Mouse (Mus musculus) intestine, embryonic 16.5 days (tissue): ENCODE data around the gene Gm572. TPM values are rescaled to one million over a fixed set of nuclear protein-coding genes. Genes with fewer than 3 reads are reported as not detected.

Source experiments
- ATAC-seq: fragments of 200-750 bp; cut with Nextera tagmentation; 2 replicates; pipeline ENCODE4 v1.8.0; 2017; ENCODE audit warnings: moderate TSS enrichment, moderate library complexity
- H3K27ac ChIP-seq: fragments of 300-500 bp; sonication (generic); 2 replicates; pipeline ENCODE4 v1.5.1; 2014; ENCODE audit warnings: mild to moderate bottlenecking, low read length
- H3K27me3 ChIP-seq: fragments of 300-500 bp; sonication (generic); replicated peaks from 2 replicates; pipeline ENCODE4 v1.6.1; 2014; ENCODE audit warnings: low read length, control low read depth, mixed read lengths; ENCODE audit not compliant: control insufficient read depth, insufficient read depth
- H3K36me3 ChIP-seq: fragments of 300-500 bp; sonication (generic); 2 replicates; pipeline ENCODE4 v1.6.1; 2014; ENCODE audit warnings: low read length, control low read depth; ENCODE audit not compliant: control insufficient read depth, insufficient read depth
- H3K4me1 ChIP-seq: fragments of 300-500 bp; sonication (generic); 2 replicates; pipeline ENCODE4 v1.6.1; 2014; ENCODE audit warnings: low read length, control low read depth, mixed read lengths; ENCODE audit not compliant: control insufficient read depth, insufficient read depth
- H3K4me2 ChIP-seq: fragments of 300-500 bp; sonication (generic); 2 replicates; pipeline ENCODE4 v1.6.1; 2014; ENCODE audit warnings: low read depth, low read length, control low read depth
- H3K4me3 ChIP-seq: fragments of 300-500 bp; sonication (generic); 2 replicates; pipeline ENCODE4 v1.5.1; 2014; ENCODE audit warnings: mild to moderate bottlenecking, low read length
- H3K9ac ChIP-seq: fragments of 300-500 bp; sonication (generic); 2 replicates; pipeline ENCODE4 v1.6.1; 2014; ENCODE audit warnings: low read depth, low read length
- H3K9me3 ChIP-seq: fragments of 300-500 bp; sonication (generic); 2 replicates; pipeline ENCODE4 v1.6.1; 2016; ENCODE audit warnings: low read length, control low read depth; ENCODE audit not compliant: control insufficient read depth
- WGBS: fragments of 180-500 bp; shearing (Covaris S2); extraction: QIAGEN DNeasy Blood & Tissue Kit; methylation state at CpG from one replicate; pipeline ENCODE4 v1.1.7; 2014; 5-methylcytosine and 5-hydroxymethylcytosine counted together
- polyA plus RNA-seq: library from polyadenylated mRNA; unstranded; fragments of >200 nt; fragmentation: Nextera tagmentation; extraction: Ambion mirVana; gene quantifications from 2 replicates; pipeline ENCODE4 v1.2.1, GENCODE M21; 2015

Gene Gm572
- polyA plus RNA-seq, 1 experiment from 2014 or later = not detected

- Histone ChIP-seq H3K27me3 (no peaks in the 10 kb centered on the region), H3K4me3 (no peak overlapping the region), H3K4me2 (no peak overlapping the region), H3K9ac (no peak overlapping the region), H3K9me3 (peaks cover 4% of the 10 kb centered on the region; the same call in 1 of the 2 replicates), H3K4me1 (no peaks in the 10 kb centered on the region), H3K27ac (no peak overlapping the region), H3K36me3 (peaks cover 5% of the 10 kb centered on the region)
- no peak for ATAC-seq
- WGBS = 70% methylated on average over 10 of the region's 10 CpGs
Observed at GRCm38 (mm10) chr4:148603376-148604139, 39.6 kb upstream of the Gm572 start.

- no peak for ATAC-seq
Observed at GRCm38 (mm10) chr4:148604141-148604540, 39.0 kb upstream of the Gm572 start.

GRCm38 (mm10) chr4:148604541-148605165, 38.5 kb upstream of the Gm572 start:
- Histone ChIP-seq H3K27me3 (no peaks in the 10 kb centered on the region), H3K4me1 (no peaks in the 10 kb centered on the region), H3K27ac (no peak overlapping the region), H3K4me3 (no peak overlapping the region), H3K4me2 (no peak overlapping the region), H3K9ac (no peak overlapping the region), H3K36me3 (no peaks in the 10 kb centered on the region), H3K9me3 (no peaks in the 10 kb centered on the region)
- ATAC-seq = peak; percentile 61
- 91% methylated on average over 3 of the region's 3 CpGs for WGBS

More at GRCm38 (mm10) chr4:148604141-148604540, 39.0 kb upstream of the Gm572 start:
- Histone ChIP-seq H3K4me3 (no peak overlapping the region), H3K4me2 (no peak overlapping the region), H3K27ac (no peak overlapping the region), H3K27me3 (no peaks in the 10 kb centered on the region), H3K36me3 (no peaks in the 10 kb centered on the region), H3K4me1 (no peaks in the 10 kb centered on the region), H3K9me3 (no peaks in the 10 kb centered on the region), H3K9ac (no peak overlapping the region)
- 73% methylated on average over 7 of the region's 7 CpGs for WGBS

GRCm38 (mm10) chr4:148607758-148608157, 35.4 kb upstream of the Gm572 start:
- Histone ChIP-seq H3K27me3 (no peaks in the 10 kb centered on the region), H3K4me2 (no peak overlapping the region), H3K9me3 (no peaks in the 10 kb centered on the region), H3K36me3 (no peaks in the 10 kb centered on the region), H3K9ac (no peak overlapping the region), H3K27ac (no peak overlapping the region), H3K4me1 (no peaks in the 10 kb centered on the region), H3K4me3 (no peak overlapping the region)
- peak; percentile 53; the same call in 1 of the 2 replicates for ATAC-seq
- 25% methylated on average over 5 of the region's 5 CpGs for WGBS

- no peaks in the 10 kb centered on the region for H3K4me1 ChIP-seq
- H3K9ac ChIP-seq = no peak overlapping the region
- H3K36me3 ChIP-seq = no peaks in the 10 kb centered on the region
- H3K4me3 ChIP-seq = no peak overlapping the region
- H3K4me2 ChIP-seq = no peak overlapping the region
- WGBS = 79% methylated on average over 5 of the region's 5 CpGs
- H3K27me3 ChIP-seq = no peaks in the 10 kb centered on the region
- no peak overlapping the region for H3K27ac ChIP-seq
- H3K9me3 ChIP-seq = no peaks in the 10 kb centered on the region
- no peak for ATAC-seq
Observed at GRCm38 (mm10) chr4:148609805-148610204, 33.3 kb upstream of the Gm572 start.

- H3K9ac ChIP-seq = no peak overlapping the region
- no peak overlapping the region for H3K4me2 ChIP-seq
- H3K36me3 ChIP-seq = no peaks in the 10 kb centered on the region
- H3K27ac ChIP-seq = no peak overlapping the region
- no peak for ATAC-seq
- H3K4me1 ChIP-seq = no peaks in the 10 kb centered on the region
- 67% methylated on average over 5 of the region's 5 CpGs for WGBS
- H3K4me3 ChIP-seq = no peak overlapping the region
- no peaks in the 10 kb centered on the region for H3K9me3 ChIP-seq
- no peaks in the 10 kb centered on the region for H3K27me3 ChIP-seq
Observed at GRCm38 (mm10) chr4:148610631-148611364, 32.3 kb upstream of the Gm572 start.

GRCm38 (mm10) chr4:148612557-148612956, 30.6 kb upstream of the Gm572 start:
- H3K4me2 ChIP-seq = no peak overlapping the region
- H3K9me3 ChIP-seq = no peaks in the 10 kb centered on the region
- no peak overlapping the region for H3K27ac ChIP-seq
- ATAC-seq = no peak
- H3K4me3 ChIP-seq = no peak overlapping the region
- no peaks in the 10 kb centered on the region for H3K4me1 ChIP-seq
- no peaks in the 10 kb centered on the region for H3K27me3 ChIP-seq
- no peaks in the 10 kb centered on the region for H3K36me3 ChIP-seq
- WGBS = 54% methylated on average over 4 of the region's 4 CpGs
- H3K9ac ChIP-seq = no peak overlapping the region

- H3K4me2 ChIP-seq = no peak overlapping the region
- H3K4me3 ChIP-seq = no peak overlapping the region
- no peak overlapping the region for H3K9ac ChIP-seq
- no peaks in the 10 kb centered on the region for H3K4me1 ChIP-seq
- H3K9me3 ChIP-seq = no peaks in the 10 kb centered on the region
- 83% methylated on average over 9 of the region's 9 CpGs for WGBS
- H3K27me3 ChIP-seq = no peaks in the 10 kb centered on the region
- no peak for ATAC-seq
- H3K27ac ChIP-seq = no peak overlapping the region
- H3K36me3 ChIP-seq = peaks cover 5% of the 10 kb centered on the region; the same call in 1 of the 2 replicates
Observed at GRCm38 (mm10) chr4:148613738-148614137, 29.4 kb upstream of the Gm572 start.

GRCm38 (mm10) chr4:148619805-148620204, 23.3 kb upstream of the Gm572 start:
- H3K4me1 ChIP-seq = peaks cover 11% of the 10 kb centered on the region
- no peak overlapping the region for H3K9ac ChIP-seq

More at GRCm38 (mm10) chr4:148619805-148620204, 23.3 kb upstream of the Gm572 start:
- Histone ChIP-seq H3K4me2 (no peak overlapping the region), H3K4me3 (no peak overlapping the region), H3K27me3 (no peaks in the 10 kb centered on the region), H3K9me3 (no peaks in the 10 kb centered on the region), H3K27ac (no peak overlapping the region), H3K36me3 (peaks cover 30% of the 10 kb centered on the region)
- 44% methylated on average over 1 of the region's 1 CpGs for WGBS
- ATAC-seq = no peak
